Mouse (Mus musculus): Measurements from ENCODE around the gene Gm48552. TPM values are rescaled to one million over a fixed set of nuclear protein-coding genes. Genes with fewer than 3 reads are reported as not detected.

Gene Gm48552
- total and polyA plus RNA-seq, 3 experiments, result 0.46 to 1.1 (median 0.98) TPM

DNA sequence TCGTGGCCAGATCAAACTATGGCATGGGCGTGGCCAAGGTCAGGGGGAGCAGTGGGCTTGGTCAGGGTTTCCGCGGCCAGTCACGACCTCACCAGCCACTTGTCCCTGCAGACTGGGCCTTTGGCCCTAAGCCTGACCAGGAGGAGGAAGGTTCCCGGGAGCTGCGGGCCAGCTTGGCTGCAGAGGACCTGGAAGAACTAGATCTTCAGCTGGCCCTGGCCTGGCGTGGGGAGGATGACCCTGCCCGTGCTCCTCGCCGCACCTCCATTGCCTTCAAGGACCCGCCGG is 1.8 kb downstream of the Gm48552 start:
- H3K9me3 ChIP-seq (replicated peaks; ENCODE audit: low read length), result no peaks in the 10 kb centered on the region
- no peak overlapping the region for H3K4me3 ChIP-seq (replicated peaks in 1 of 3; ENCODE audit: low read depth in 2 of 3, low read length in 2 of 3, poor library complexity in 1 of 3)
- dilution Hi-C loops (cut with MboI; ENCODE audit: extremely low pct_ligation_motif_present, extremely low pct_unique_long_range_greater_than_20kb, low sequenced_read_pairs), result no loop called here
- no peak overlapping the region for H3K4me2 ChIP-seq (ENCODE audit: insufficient read depth, low read depth, poor library complexity, severe bottlenecking)
- H3K27ac ChIP-seq (ENCODE audit: insufficient read depth, low read depth), result no peak overlapping the region
- peaks cover 4 to 8% of the 10 kb centered on the region in 2 experiments for H3K4me1 ChIP-seq (ENCODE audit: control insufficient read depth in 1 of 2, insufficient read depth in 2 of 2)
- in situ Hi-C loops (cut with MboI; ENCODE audit: low pct_ligation_motif_present, low pct_unique_long_range_greater_than_20kb, low sequenced_read_pairs), result no loop called here
- H3K79me2 ChIP-seq (replicated peaks; ENCODE audit: control insufficient read depth, extremely low read depth, insufficient read depth, poor library complexity, severe bottlenecking), result peaks cover 6% of the 10 kb centered on the region
- H3K27me3 ChIP-seq (replicated peaks), result no peaks in the 10 kb centered on the region
- peaks cover 49 to 69% of the 10 kb centered on the region in 2 experiments for H3K36me3 ChIP-seq (replicated peaks in 1 of 2; ENCODE audit: control insufficient read depth in 1 of 2, insufficient read depth in 1 of 2, low read length in 1 of 2)
- DNase-seq (ENCODE audit: extremely low read depth), result no peak
- TF ChIP-seq SIN3A (IDR thresholded peaks at IDR 0.05; ENCODE audit: low read length) (no peak), MXI1 (IDR thresholded peaks at IDR 0.05; ENCODE audit: low read depth, low read length) (no peak), SMC3 (IDR thresholded peaks at IDR 0.05; ENCODE audit: low read depth, low read length) (no peak), NRF1 (IDR thresholded peaks at IDR 0.05; ENCODE audit: low read depth, low read length) (no peak), POLR2AphosphoS2 (IDR thresholded peaks at IDR 0.05; ENCODE audit: low read depth, low read length) (no peak)
- no peak overlapping the region for H3K9ac ChIP-seq (ENCODE audit: insufficient read depth, low read depth)

DNA sequence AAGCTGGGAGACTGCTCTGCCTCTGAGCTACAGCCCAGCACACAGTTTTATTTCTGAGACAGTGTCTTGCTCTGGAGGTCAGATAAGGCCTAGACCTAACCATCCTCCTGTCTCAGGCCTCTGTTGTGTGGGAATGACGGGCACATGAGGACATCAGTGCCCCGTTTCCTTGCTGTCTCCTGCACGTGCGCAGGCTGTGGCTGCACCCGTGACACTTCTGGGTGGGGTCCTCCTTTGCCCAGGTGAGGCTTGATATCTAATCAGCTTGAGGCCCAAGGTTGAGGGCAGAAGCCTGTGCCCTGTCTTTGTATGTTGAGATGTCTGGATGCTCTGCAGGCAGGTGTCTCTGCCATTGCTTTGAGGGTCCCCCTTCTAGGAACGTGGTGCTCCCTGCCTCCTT is 3.5 kb downstream of the Gm48552 start:
- TF ChIP-seq ZMIZ1 (IDR thresholded peaks at IDR 0.05; ENCODE audit: low read depth, low read length), result no peak
- no peak for TF ChIP-seq JUND (conservative IDR thresholded peaks at IDR 0.05; ENCODE audit: low read depth, low read length)
- TF ChIP-seq HCFC1 (IDR thresholded peaks at IDR 0.05; ENCODE audit: low read depth, low read length), result no peak
- no peak for TF ChIP-seq IRF4 (IDR thresholded peaks at IDR 0.05; ENCODE audit: low read depth, low read length)
- no peak for TF ChIP-seq GABPA (IDR thresholded peaks at IDR 0.05; ENCODE audit: insufficient replicate concordance, low read depth, low read length)
- TF ChIP-seq MAX (IDR thresholded peaks at IDR 0.05; ENCODE audit: low read length), result no peak
- no peak for TF ChIP-seq USF2 (conservative IDR thresholded peaks at IDR 0.05; ENCODE audit: low read depth, low read length)
- TF ChIP-seq EP300 (IDR thresholded peaks at IDR 0.05; ENCODE audit: low read length), result no peak
- TF ChIP-seq POLR2A (IDR thresholded peaks at IDR 0.05; ENCODE audit: low read depth, low read length), result no peak
- no peak for TF ChIP-seq SIN3A (IDR thresholded peaks at IDR 0.05; ENCODE audit: low read length)
- TF ChIP-seq E2F4 (IDR thresholded peaks at IDR 0.05; ENCODE audit: insufficient replicate concordance, low read depth, low read length), result no peak
- TF ChIP-seq ETS1 (conservative IDR thresholded peaks at IDR 0.05; ENCODE audit: low read depth, low read length), result no peak
- no peak for TF ChIP-seq ZC3H11A (IDR thresholded peaks at IDR 0.05; ENCODE audit: low read depth, low read length)
- no peak for TF ChIP-seq POLR2AphosphoS2 (IDR thresholded peaks at IDR 0.05; ENCODE audit: low read depth, low read length)
- no peak for TF ChIP-seq TCF12 (IDR thresholded peaks at IDR 0.05; ENCODE audit: low read depth, low read length)
- no peak for TF ChIP-seq KAT2A (IDR thresholded peaks at IDR 0.05; ENCODE audit: insufficient replicate concordance, low read length)
- no peak for TF ChIP-seq ZKSCAN1 (IDR thresholded peaks at IDR 0.05; ENCODE audit: borderline replicate concordance, low read depth, low read length)
- no peak for TF ChIP-seq RCOR1 (conservative IDR thresholded peaks at IDR 0.05; ENCODE audit: low read depth, low read length)
- TF ChIP-seq NELFE (IDR thresholded peaks at IDR 0.05; ENCODE audit: low read depth, low read length), result no peak
- no peak for TF ChIP-seq NRF1 (IDR thresholded peaks at IDR 0.05; ENCODE audit: low read depth, low read length)
- Histone ChIP-seq H3K36me3 (replicated peaks in 1 of 2; ENCODE audit: control insufficient read depth in 1 of 2, insufficient read depth in 1 of 2, low read length in 1 of 2) (peaks cover 39 to 60% of the 10 kb centered on the region in 2 experiments), H3K9me3 (replicated peaks; ENCODE audit: low read length) (no peaks in the 10 kb centered on the region), H3K27ac (ENCODE audit: insufficient read depth, low read depth) (no peak overlapping the region), H3K4me3 (replicated peaks in 1 of 3; ENCODE audit: low read depth in 2 of 3, low read length in 2 of 3, poor library complexity in 1 of 3) (no peak overlapping the region), H3K79me2 (replicated peaks; ENCODE audit: control insufficient read depth, extremely low read depth, insufficient read depth, poor library complexity, severe bottlenecking) (no peaks in the 10 kb centered on the region), H3K4me2 (ENCODE audit: insufficient read depth, low read depth, poor library complexity, severe bottlenecking) (no peak overlapping the region), H3K4me1 (ENCODE audit: control insufficient read depth in 1 of 2, insufficient read depth in 2 of 2) (no peaks in the 10 kb centered on the region; a peak in 1 of 4 replicates), H3K27me3 (replicated peaks) (no peaks in the 10 kb centered on the region), H3K9ac (ENCODE audit: insufficient read depth, low read depth) (no peak overlapping the region)
- in situ Hi-C loops (cut with MboI; ENCODE audit: low pct_ligation_motif_present, low pct_unique_long_range_greater_than_20kb, low sequenced_read_pairs), result no loop called here
- DNase-seq (ENCODE audit: extremely low read depth), result no peak
- dilution Hi-C loops (cut with MboI; ENCODE audit: extremely low pct_ligation_motif_present, extremely low pct_unique_long_range_greater_than_20kb, low sequenced_read_pairs), result no loop called here
